In genomic region chr16:33563538-33564013, GRCm38 (mm10) we compare ENCODE assay signal across 10 mouse cellular contexts. TPM values are rescaled to one million over a fixed set of nuclear protein-coding genes. Genes with fewer than 3 reads are reported as not detected.
DNase-seq lines count a peak whose midpoint lies in the region; ATAC-seq lines count a peak whose summit lies in the region.
"Had no signal": no experiment of that assay in that cellular context is flagged by ENCODE, and none has a peak within 500 bp of the region (broad histone marks: within the 10 kb centered on the region; RNA-seq: fewer than 3 reads in every experiment).

No protein-coding gene starts in this region.

- H3K9ac ChIP-seq in midbrain, embryonic 13.5 days (replicated peaks), result no peak overlapping the region
- H3K9ac ChIP-seq in midbrain, embryonic 16.5 days (ENCODE audit: low read depth, low read length), result no peak overlapping the region
- H3K9ac ChIP-seq: embryonic facial prominence, embryonic 12.5 days had no signal

- no peak for ATAC-seq in midbrain, embryonic 13.5 days
- ATAC-seq in midbrain, embryonic 16.5 days, result no peak
- ATAC-seq in monocyte, adult 5-6 weeks (replicated peaks; ENCODE audit: insufficient number of reproducible peaks, low FRiP score, low TSS enrichment, poor library complexity, severe bottlenecking), result no peak
- ATAC-seq: activated CD4-positive, CD25-positive, alpha-beta regulatory T cell, adult 4 months had no signal

- no peaks in the 10 kb centered on the region for H3K36me3 ChIP-seq in midbrain, embryonic 13.5 days
- H3K36me3 ChIP-seq in midbrain, embryonic 16.5 days (ENCODE audit: control insufficient read depth, insufficient read depth, low read length), result no peaks in the 10 kb centered on the region
- H3K36me3 ChIP-seq: embryonic facial prominence, embryonic 12.5 days had no signal

- no peak overlapping the region for H3K4me2 ChIP-seq in midbrain, embryonic 13.5 days (replicated peaks)
- H3K4me2 ChIP-seq in midbrain, embryonic 16.5 days (ENCODE audit: low read length), result no peak overlapping the region
- H3K4me2 ChIP-seq: embryonic facial prominence, embryonic 12.5 days had no signal

- intact Hi-C loops in heart, postnatal 10 days (cut with DNase I), result loop anchor here (2.0 kb wide), 1 partner anchor 19 kb away; no protein-coding TSS in a partner anchor

- H3K27me3 ChIP-seq in midbrain, embryonic 13.5 days, result no peaks in the 10 kb centered on the region
- H3K27me3 ChIP-seq in midbrain, embryonic 16.5 days (ENCODE audit: control insufficient read depth, insufficient read depth, low read depth, low read length), result no peaks in the 10 kb centered on the region
- H3K27me3 ChIP-seq: embryonic facial prominence, embryonic 12.5 days had no signal

- H3K4me3 ChIP-seq in midbrain, embryonic 13.5 days (replicated peaks), result no peak overlapping the region
- H3K4me3 ChIP-seq in midbrain, embryonic 16.5 days (ENCODE audit: low read depth, low read length), result no peak overlapping the region
- H3K4me3 ChIP-seq: embryonic facial prominence, embryonic 12.5 days had no signal

- H3K4me1 ChIP-seq in midbrain, embryonic 13.5 days (replicated peaks), result peaks cover 19% of the 10 kb centered on the region
- H3K4me1 ChIP-seq in midbrain, embryonic 16.5 days (ENCODE audit: control insufficient read depth, insufficient read depth, low read length), result no peaks in the 10 kb centered on the region

- 82% methylated on average over 5 of the region's 5 CpGs for WGBS in midbrain, embryonic 13.5 days
- WGBS in midbrain, embryonic 16.5 days, result 79% methylated on average over 5 of the region's 5 CpGs

- peak; percentile 58 to 61 for DNase-seq in heart, postnatal 10 days
- peak; percentile 29 for DNase-seq in kidney, postnatal 14 days
- no peak for DNase-seq in urinary bladder, postnatal 4 days (ENCODE audit: low spot score in 2 of 2)
- DNase-seq in ovary, postnatal 10 days (ENCODE audit: low spot score), result no peak
- DNase-seq: right cerebral cortex, adult 18-20 months had no signal

- H3K9me3 ChIP-seq in midbrain, embryonic 13.5 days, result no peaks in the 10 kb centered on the region
- no peaks in the 10 kb centered on the region for H3K9me3 ChIP-seq in midbrain, embryonic 16.5 days (replicated peaks; ENCODE audit: control insufficient read depth, low read length, poor library complexity, severe bottlenecking)
- H3K9me3 ChIP-seq: embryonic facial prominence, embryonic 12.5 days had no signal

- 0 out of 2 replicates have a peak overlapping the region, but pooled peaks have one; percentile 1 for H3K27ac ChIP-seq in midbrain, embryonic 13.5 days
- H3K27ac ChIP-seq in midbrain, embryonic 16.5 days (ENCODE audit: low read length), result no peak overlapping the region
- H3K27ac ChIP-seq: embryonic facial prominence, embryonic 12.5 days had no signal

RNA-seq across cellular contexts. Expression of gene Slc12a8, which starts 46.4 kb away (rescaled TPM):
- 0.50 and 0.63 TPM in 2 replicates for polyA plus RNA-seq in midbrain, embryonic 13.5 days (2015; fragmentation: Nextera tagmentation; extraction: Ambion mirVana)
- 1.1 and 1.2 TPM in 2 replicates for polyA plus RNA-seq in midbrain, embryonic 16.5 days (2015; fragmentation: Nextera tagmentation; extraction: Ambion mirVana)
- under 1 TPM; 0.72 to 0.74 TPM for total RNA-seq in heart, postnatal 10 days (2021)
- not detected in 3 replicates for total RNA-seq in monocyte, adult 5-6 weeks (2017)

Comparison
In these comparisons a context has a peak if more than half of its experiments do, and no peak if none do; other contexts are left out.
1. DNase-seq: peak in heart, postnatal 10 days (2 of 2) and kidney, postnatal 14 days (single experiment); none in urinary bladder, postnatal 4 days (0 of 2) and ovary, postnatal 10 days (single experiment).